Mouse (Mus musculus): ENCODE data around the gene Vti1a. TPM values are rescaled to one million over a fixed set of nuclear protein-coding genes. Genes with fewer than 3 reads are reported as not detected.

Vti1a gene
- total RNA-seq, 2 experiments from 2014 or later: 61.6 to 63.4 TPM

DNA sequence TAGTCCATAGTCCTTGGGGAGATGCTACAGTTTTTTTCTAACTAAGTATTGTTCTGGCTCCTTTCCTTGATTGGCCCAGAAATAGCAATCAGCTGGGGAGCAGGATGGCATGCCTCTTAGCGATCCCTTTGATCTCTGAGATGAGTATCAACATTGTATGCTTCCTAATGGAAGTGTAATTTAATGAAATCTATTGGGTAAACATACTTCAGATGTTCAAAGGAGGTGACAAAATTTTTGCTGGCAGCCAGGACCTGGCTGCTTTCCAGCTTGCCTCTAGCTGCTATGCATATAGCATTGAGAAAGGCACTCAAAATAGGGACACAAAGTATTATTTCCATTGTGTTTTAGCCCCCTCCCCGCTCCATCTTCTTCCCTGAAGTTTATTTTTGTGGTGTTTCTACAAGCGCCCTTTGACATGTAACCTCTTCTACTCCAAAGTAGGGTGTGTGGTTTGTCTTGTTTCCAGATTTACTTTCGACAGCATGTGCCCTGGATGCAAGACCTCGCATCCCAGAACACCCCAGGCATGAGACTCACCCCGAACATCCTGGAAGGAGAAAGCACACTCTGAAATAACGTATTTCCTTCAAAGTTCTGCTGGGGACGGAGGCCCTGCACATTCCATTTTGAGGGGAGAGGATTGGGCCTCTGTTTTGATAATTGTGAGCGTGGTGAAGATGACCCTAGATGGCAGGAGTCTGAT, 34.7 kb downstream of the Vti1a start:
- intact Hi-C loops (cut with DNase I): loop anchor here (5.0 kb wide), 1 partner anchor 906 kb away; no protein-coding TSS in a partner anchor
- DNase-seq (ENCODE audit: low spot score in 2 of 2): no peak

DNA sequence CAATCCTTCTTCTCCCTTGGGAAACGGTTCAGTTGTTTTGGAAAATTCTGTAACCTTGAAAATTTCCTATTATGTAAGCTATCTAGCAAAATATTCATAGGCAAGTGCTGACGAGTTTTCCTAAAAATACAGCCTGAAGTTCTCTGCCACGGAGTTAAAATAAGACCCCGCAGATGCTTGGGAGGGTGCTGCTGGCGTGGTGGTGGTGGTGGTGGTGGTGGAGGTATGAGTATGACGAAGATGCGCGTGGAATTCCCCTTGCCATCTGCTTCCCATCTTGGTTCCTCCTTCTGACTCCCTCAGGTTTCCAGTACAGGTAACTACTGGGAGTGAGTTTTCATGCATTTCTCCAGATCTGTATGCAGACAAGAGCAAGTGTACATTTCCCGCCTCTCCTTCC, 46.5 kb downstream of the Vti1a start:
- DNase-seq (ENCODE audit: low spot score in 2 of 2): peak; percentile 25 to 94

DNA sequence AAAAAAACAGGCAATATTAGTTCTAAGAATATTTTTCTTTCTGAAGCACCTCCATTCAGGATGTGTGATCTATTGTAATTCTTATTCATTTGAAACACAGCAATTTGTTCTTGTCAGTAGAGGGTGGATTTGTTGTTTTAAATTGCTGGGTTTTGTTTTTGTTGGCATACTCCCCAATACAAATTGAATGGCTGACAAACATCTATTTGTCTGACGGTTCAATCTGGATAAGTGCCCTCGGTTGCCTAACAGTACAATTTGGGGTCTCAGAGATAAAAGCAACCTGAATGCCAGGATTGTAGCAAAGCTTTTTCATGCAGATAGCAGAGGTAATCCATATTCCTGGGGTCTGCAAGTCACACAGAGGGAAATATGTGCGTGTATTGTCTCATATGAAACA, 53.6 kb downstream of the Vti1a start:
- DNase-seq (ENCODE audit: low spot score in 2 of 2): no peak
- intact Hi-C loops (cut with DNase I): no loop called here

More for the DNA sequence above, 46.5 kb downstream of the Vti1a start:
- intact Hi-C loops (cut with DNase I): loop anchor here (1.0 kb wide), 2 partner anchors 60 to 161 kb away; no protein-coding TSS in a partner anchor

DNA sequence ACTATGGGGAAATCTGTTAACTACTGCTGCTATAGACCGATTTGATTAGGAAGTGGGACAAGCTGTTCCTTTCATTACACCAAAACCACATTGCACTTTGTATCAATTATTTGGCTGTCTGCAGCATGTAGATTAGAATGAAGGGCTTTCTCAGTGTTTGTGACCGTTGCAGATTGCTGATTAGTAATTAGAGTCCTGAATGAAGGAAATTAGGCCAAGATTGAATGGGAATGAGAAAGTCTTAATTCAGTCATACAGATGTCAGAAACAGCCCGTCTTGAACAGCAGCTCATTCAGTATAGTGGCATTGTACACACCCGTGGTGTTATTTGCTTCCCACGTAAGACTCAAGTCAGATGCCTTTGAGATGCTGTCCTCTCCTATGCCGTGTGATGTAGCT, 60.2 kb downstream of the Vti1a start:
- no peak for DNase-seq (ENCODE audit: low spot score in 2 of 2)
- intact Hi-C loops (cut with DNase I): no loop called here

DNA sequence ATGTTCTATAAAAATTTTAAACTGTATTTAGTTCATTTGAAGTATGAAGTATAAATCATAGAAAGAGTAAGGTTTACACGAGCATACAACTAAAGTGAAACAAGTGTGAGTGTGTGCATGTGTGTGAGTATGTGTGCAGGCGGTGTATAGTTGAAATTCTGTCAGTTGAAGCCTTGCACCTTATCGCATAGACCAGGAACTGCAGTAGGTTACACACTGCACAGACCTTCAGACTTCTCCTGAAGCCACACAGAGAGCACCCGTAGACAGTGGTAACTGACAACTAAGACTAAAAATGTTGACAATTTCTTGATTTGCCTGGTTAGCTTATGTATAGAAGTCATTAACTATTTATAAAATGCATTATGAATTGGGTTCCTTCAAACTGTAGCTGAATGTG, 61.4 kb downstream of the Vti1a start:
- no peak for DNase-seq (ENCODE audit: low spot score in 2 of 2)
- intact Hi-C loops (cut with DNase I): no loop called here

DNA sequence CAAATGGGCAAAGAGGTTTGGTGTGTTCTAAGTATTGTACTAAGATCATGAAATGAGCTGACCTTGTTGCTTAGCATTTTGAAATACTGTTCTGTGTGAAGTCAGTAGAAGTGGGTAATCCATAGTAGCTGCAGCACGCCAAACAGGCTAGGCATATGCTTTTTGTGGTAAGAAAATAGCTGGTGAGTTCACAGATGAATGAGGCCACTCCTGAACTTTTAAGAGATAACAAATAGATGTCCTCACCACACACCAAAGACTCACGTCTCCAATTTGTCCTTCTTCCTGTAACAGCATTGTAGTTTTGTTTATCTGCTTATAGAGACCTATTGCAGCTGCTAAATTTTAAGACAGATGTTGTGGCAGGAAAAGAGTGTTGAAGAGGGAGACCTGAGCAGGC, 62.8 kb downstream of the Vti1a start:
- intact Hi-C loops (cut with DNase I): no loop called here
- DNase-seq (ENCODE audit: low spot score in 2 of 2): no peak

DNA sequence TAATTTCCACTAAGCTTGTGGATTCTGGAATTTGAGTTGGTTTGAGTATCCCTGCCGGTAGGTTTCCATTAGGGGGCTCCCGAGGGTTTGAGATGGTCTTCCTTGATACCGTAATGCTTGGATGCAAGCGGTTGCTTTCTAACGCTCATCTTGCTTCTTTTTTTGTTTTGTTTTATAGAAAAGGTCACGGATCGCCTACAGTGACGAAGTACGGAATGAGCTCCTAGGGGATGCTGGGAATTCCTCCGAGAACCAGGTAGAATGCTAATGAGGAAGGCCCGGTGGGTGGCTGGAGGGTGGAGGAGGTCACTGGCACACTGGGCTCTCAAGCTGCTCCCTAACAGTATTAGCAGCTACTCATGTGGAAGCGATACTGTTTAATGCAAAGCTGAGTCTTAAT, 64.7 kb downstream of the Vti1a start:
- DNase-seq (ENCODE audit: low spot score in 2 of 2): no peak
- intact Hi-C loops (cut with DNase I): no loop called here

DNA sequence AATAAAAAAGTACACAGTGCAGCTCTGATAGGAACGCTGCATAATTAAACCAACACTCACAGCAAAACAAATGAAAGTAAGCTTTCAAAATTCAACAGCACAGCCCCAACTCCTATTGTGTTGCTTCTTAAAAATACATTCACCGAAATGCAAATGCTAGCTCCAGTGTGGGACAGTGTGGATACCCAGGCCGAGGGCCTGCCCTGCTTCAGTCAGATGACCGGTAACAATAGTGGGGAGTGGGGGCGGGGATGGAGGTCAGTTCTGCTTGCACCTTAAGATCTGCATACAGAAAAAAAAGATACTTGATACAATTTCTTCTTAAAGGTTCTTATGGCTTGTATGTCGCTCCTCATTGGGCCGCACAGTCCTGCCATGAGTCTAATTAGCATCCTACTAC, 65.2 kb downstream of the Vti1a start:
- no peak for DNase-seq (ENCODE audit: low spot score in 2 of 2)
- intact Hi-C loops (cut with DNase I): no loop called here

DNA sequence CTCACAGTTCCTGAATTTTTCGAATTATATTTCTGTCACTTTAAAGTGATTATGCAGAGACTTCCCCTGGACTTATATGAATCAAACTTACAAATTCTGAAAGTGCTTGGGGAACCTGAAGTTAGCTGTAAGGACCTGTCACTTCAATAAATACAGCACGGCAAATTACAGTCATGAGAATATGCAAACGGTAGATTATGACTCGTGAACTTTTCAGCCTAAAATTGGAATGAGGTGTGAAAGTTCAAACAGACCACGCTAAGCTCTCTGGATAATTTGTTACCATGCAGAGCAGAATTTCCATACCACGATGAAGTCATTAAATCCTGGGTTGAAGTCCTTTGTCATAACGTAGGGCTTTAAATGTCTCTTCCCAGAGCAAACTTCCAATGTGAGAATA, 66.7 kb downstream of the Vti1a start:
- no peak for DNase-seq (ENCODE audit: low spot score in 2 of 2)
- intact Hi-C loops (cut with DNase I): no loop called here

DNA sequence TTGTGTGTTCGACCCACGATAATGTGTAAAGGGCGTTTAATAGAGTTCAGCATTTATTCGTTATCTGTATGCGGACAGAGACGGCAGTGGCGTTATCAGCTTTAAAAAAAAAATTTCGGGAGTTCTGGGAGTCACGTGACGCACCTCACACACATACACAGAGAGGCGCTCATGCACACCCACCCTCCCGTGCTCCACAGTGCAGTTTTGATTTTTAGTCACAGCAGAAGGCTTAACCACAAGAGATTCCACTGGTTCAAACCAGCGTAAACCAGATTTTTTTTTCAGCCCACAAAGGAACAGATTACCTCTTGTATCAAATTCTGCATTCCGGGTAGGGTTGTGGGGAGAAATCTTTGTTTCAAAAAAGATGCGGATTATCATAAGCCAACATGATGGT, 68.5 kb downstream of the Vti1a start:
- DNase-seq (ENCODE audit: low spot score in 2 of 2): no peak
- intact Hi-C loops (cut with DNase I): no loop called here

DNA sequence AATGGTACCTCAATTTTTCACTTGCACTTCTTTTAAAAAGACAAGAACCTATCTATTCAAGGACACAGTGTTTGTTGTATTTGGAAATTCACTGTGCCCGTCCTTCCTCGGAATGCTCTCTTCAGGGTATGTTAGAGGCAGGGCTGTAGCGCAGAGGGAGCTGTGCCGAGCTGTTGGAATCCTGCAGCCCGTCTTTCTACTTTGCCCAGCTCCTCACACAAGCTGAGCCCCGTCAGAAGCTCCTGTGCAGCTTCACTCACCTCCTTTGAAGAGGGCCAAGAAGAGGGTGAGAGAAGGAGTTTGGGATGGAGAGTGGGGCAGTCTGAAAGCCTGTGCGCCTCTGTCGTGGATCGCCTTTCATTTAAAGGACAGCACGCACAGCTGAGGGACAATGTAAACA, 72.9 kb downstream of the Vti1a start:
- intact Hi-C loops (cut with DNase I): no loop called here

DNA sequence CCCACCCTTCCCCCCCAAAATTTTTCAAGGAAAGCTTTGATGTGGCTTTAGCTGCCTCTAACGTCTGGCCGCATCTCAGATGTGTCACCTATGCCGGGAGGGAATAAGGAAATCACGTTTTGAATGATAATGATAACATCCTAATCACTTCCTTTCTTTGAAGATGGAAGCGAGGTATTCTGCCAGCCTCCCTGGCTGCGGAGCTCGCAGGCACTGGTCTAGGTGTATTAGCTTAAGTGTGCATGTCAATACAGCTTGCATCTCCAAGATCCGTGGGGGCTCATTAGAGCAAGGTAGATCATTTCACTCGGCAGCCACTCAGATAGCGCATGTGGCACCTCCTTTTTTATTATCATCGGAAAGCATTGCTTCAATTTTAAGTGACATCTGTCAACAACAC, 74.2 kb downstream of the Vti1a start:
- intact Hi-C loops (cut with DNase I): no loop called here
- DNase-seq (ENCODE audit: low spot score in 2 of 2): no peak

More for the DNA sequence above, 72.9 kb downstream of the Vti1a start:
- DNase-seq (ENCODE audit: low spot score in 2 of 2): no peak

DNA sequence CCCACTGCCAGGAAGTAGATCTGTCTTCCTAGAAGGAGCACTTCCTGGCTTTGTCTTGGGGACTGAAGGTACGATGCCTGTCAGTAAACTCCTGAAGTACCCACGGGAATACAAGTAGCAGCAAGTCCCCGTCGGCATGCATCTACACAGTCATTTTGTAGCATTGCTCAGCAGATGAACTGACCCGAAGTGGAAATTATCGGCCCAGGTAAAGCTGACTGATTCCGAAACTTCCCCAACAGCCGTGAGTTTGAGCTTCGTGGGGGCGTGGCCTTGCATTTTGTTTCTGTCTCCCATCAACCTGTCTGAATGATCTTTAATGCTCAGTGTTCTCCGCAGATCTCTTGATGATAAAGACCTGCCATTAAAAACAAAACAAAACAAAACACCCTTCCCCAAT, 85.5 kb downstream of the Vti1a start:
- intact Hi-C loops (cut with DNase I): no loop called here
- no peak for DNase-seq (ENCODE audit: low spot score in 2 of 2)

DNA sequence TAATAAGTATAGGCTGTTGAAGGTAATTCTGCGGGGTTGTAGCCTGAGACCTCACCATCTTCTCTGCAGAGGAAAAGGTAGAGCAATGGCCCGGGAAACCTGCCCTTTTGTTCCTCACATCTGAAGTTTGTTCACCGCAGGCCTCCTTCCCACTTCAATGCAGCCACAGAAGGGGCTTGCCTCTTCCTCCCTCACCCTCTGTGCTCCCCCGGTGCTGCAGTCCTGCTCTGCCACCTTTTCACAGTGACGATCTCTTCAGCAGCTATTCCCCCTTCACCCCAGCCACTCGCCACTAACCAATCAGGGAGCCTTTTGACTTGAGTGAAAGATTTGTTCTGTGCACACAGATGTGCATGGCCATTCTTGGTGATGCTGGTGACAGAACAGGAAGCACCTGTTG, 92.4 kb downstream of the Vti1a start:
- no peak for DNase-seq (ENCODE audit: low spot score in 2 of 2)
- intact Hi-C loops (cut with DNase I): no loop called here

DNA sequence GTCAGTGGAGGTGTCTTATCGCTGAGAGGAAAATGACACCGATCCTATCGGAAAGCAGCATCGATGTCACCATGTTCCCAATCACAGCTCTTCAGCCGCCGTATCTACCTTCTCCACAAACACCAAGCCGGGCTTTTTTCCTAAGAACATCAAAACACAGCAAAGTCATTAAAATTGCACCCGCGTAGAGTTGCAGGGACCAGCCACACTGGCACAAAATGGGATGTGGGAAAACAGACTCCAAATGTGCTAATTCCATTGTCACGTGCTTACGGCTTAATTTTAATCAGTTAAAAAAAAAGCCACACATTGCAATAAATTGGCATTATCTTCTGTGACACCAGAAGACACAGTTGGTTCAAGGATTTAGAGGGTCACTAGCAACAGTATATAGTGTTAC, 95.3 kb downstream of the Vti1a start:
- no peak for DNase-seq (ENCODE audit: low spot score in 2 of 2)
- intact Hi-C loops (cut with DNase I): loop anchor here (5.0 to 10.0 kb wide), 3 partner anchors 333 to 721 kb away; partner anchors contain the start of gene Tcf7l2

DNA sequence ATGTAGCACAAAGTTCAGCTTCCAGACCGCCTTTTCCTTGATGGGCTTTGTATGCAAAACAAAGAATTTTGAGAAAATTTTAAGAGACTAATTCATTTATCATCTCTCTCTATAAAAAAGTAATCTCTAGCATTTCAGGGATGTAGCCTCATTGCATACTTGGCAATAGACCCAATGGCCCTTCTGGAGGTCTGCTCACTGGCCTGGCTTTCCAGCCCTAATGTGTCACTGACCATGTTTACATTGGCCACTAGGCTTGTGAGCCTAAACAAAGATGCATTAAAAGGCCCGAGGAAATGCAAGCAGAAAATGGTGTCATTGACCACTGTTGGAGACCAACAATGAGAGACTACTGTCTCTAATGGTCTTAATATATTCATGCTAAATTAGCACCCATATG, 95.8 kb downstream of the Vti1a start:
- DNase-seq (ENCODE audit: low spot score in 2 of 2): no peak
- intact Hi-C loops (cut with DNase I): loop anchor here (5.0 to 10.0 kb wide), 3 partner anchors 333 to 720 kb away; partner anchors contain the start of gene Tcf7l2

DNA sequence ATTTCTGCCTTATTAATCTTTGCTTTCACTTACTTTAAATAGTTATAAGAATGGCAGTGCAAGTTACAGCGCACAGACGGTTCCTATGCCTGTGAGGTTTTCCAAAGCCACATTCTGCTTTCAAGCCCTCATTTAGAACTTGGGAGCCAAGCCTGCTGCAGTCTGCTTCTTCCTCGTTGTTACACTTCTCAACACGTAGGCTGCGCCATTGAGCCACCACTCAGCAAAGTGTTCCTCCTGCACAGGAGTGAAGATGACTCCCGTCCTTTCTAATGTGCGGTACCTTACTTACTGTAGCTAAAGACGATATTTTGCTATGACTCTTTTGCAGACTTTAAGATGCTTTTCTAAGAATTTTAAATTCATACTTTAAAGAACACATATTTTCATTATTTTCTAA, 98.0 kb downstream of the Vti1a start:
- DNase-seq (ENCODE audit: low spot score in 2 of 2): peak; percentile 17 to 59
- intact Hi-C loops (cut with DNase I): loop anchor here (5.0 to 10.0 kb wide), 3 partner anchors 331 to 718 kb away; partner anchors contain the start of gene Tcf7l2

DNA sequence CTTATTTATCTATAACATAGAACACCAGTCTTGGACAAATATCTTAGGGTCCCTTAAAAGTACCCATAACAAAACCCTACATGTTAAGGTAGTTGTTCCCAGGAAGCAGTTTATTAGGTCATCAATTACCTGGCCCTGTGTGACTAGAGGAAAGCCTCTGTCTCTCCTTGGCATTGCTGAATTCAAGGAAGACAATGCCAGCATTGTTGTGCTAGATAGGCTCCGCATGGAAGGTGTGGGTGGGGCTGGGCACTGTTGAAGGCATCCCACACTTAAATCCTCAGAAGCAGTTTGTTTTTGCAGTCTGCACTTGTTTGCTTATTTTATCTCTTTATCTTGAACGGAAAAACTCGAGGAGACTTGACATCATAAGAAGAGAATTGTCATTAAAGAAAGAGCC, 102.7 kb downstream of the Vti1a start:
- intact Hi-C loops (cut with DNase I): loop anchor here (10.0 kb wide), 2 partner anchors 326 to 456 kb away; partner anchors contain the start of gene Tcf7l2
- no peak for DNase-seq (ENCODE audit: low spot score in 2 of 2)

DNA sequence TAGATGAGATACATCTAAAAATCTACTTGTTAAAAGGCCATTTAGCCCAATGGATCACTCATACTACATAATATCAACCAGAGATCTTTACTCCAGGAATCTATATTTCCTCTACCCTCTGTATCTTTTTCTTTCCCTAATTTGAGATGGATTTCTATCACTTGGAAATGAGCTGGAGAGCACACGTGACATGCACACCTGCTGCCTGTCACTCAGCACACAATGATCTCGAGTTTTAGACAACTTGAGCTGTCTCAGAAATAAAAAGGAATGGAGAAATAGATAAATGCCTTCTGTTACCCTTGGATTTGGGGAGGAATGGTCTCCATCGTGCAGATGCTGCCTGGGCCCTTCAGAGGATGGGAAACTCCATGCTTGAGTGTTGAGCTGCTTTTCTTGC, 103.9 kb downstream of the Vti1a start:
- intact Hi-C loops (cut with DNase I): loop anchor here (10.0 kb wide), 2 partner anchors 325 to 455 kb away; partner anchors contain the start of gene Tcf7l2
- no peak for DNase-seq (ENCODE audit: low spot score in 2 of 2)

DNA sequence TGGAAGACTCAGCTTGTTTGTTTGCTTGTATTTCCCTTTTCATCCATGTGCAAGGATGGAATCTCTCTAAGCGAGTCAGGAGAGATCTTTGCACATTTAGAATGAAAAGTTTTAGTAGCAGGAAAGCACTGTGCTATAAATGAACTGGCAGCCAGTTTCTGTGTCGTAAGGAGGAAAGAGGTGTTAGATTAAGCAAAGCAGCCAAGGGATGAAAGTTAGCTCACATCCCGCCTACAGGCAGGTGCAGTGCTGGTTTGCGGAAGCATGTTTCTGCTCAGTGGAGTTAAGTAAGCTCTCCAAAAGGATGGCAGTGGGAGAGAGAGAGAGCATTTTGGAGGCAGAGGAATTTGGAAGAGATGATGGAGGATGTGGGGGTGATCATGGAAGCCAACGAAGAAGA, 105.7 kb downstream of the Vti1a start:
- peak; percentile 65 to 96 for DNase-seq (ENCODE audit: low spot score in 2 of 2)
- intact Hi-C loops (cut with DNase I): loop anchor here (1.0 kb wide), 2 partner anchors 60 to 101 kb away; no protein-coding TSS in a partner anchor

DNA sequence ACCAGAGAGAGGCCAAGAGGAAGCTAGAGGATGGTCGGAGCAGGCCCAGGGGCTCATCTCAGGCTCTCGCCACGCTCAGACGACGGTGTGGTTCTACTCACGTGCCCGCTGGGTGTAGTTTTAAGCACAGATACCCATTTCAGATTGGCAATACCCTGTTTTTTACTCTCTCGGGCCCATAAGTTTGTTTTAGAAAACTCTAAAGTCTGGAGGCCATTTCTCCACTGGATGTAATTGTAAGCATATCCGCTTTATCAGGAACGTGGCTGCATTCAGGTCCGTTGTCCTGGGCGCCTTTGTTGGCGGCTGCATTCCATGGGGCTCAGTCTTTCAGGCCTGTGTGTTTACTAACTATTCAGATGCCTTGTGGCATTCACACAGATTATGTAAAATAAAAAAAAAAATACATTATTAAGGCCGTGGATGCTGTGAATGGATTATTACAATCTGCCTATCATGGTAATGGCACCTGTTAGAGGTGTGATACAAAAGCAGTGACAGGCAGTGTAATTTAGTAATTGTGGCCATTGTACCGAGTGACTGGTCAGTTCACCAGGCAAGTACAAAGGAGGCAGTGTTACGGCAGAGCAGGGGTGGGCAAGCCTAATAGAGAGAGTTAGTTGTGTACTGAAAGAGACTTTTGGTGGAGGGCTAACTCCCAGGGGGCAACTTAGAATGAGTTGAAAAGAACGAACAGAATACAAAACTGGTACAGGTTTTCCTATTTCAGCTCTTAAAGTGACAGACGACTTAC, 106.4 kb downstream of the Vti1a start:
- DNase-seq (ENCODE audit: low spot score in 2 of 2): no peak
- intact Hi-C loops (cut with DNase I): loop anchor here (1.0 kb wide), 2 partner anchors 60 to 101 kb away; no protein-coding TSS in a partner anchor

All from left cerebral cortex, postnatal 25 days (tissue).